Mouse (Mus musculus): ENCODE data around the gene Sppl2b.

- TF ChIP-seq CTCF (IDR thresholded peaks at IDR 0.05; ENCODE audit: control insufficient read depth, insufficient read depth, low read length) (peak; percentile 91), POLR2A (IDR thresholded peaks at IDR 0.05; ENCODE audit: borderline replicate concordance, control insufficient read depth, low read depth, low read length) (peak; percentile 14; the same call in 1 of the 2 replicates)
Measured at GRCm38 (mm10) chr10:80881301-80881700, 26.2 kb downstream of the Sppl2b start.

All from bone marrow, adult 2 months (tissue).